ENCODE assay signal across 7 mouse cellular contexts in genomic region chr1:183345817-183346195, GRCm38 (mm10). TPM values are rescaled to one million over a fixed set of nuclear protein-coding genes. Genes with fewer than 3 reads are reported as not detected.
DNase-seq lines count a peak whose midpoint lies in the region; ATAC-seq and TF ChIP-seq lines count a peak whose summit lies in the region.

No protein-coding gene starts in this region.

- no peaks in the 10 kb centered on the region for H3K9me3 ChIP-seq in neural tube, embryonic 11.5 days (ENCODE audit: control insufficient read depth, low read length)
- H3K9me3 ChIP-seq in forebrain, embryonic 10.5 days, result no peaks in the 10 kb centered on the region
- no peaks in the 10 kb centered on the region for H3K9me3 ChIP-seq in limb, embryonic 14.5 days (ENCODE audit: control insufficient read depth, low read length)
- H3K9me3 ChIP-seq in stomach, embryonic 14.5 days (ENCODE audit: control insufficient read depth, low read depth, low read length), result no peaks in the 10 kb centered on the region

- H3K27me3 ChIP-seq in neural tube, embryonic 11.5 days (ENCODE audit: control insufficient read depth, insufficient read depth, low read length), result no peaks in the 10 kb centered on the region
- no peaks in the 10 kb centered on the region for H3K27me3 ChIP-seq in forebrain, embryonic 10.5 days (ENCODE audit: poor library complexity, severe bottlenecking)
- no peaks in the 10 kb centered on the region for H3K27me3 ChIP-seq in limb, embryonic 14.5 days (ENCODE audit: control insufficient read depth, insufficient read depth, low read length)
- no peaks in the 10 kb centered on the region for H3K27me3 ChIP-seq in stomach, embryonic 14.5 days (ENCODE audit: control insufficient read depth, insufficient read depth, low read length)

- peak; percentile 46; the same call in 1 of the 2 replicates for ATAC-seq in neural tube, embryonic 11.5 days (ENCODE audit: insufficient read depth, low FRiP score, low TSS enrichment)
- ATAC-seq in limb, embryonic 14.5 days (ENCODE audit: low FRiP score, low read depth), result no peak
- ATAC-seq in stomach, embryonic 14.5 days (ENCODE audit: insufficient number of reproducible peaks, insufficient read depth, low FRiP score, low read depth), result no peak; the same call in none of the 2 replicates

- H3K4me3 ChIP-seq in neural tube, embryonic 11.5 days (ENCODE audit: low read depth, low read length), result peak overlapping the region; percentile 72
- peak overlapping the region; percentile 96 for H3K4me3 ChIP-seq in forebrain, embryonic 10.5 days
- H3K4me3 ChIP-seq in limb, embryonic 14.5 days (replicated peaks; ENCODE audit: low read length), result peak overlapping the region; percentile 81
- H3K4me3 ChIP-seq in stomach, embryonic 14.5 days (ENCODE audit: low read depth, low read length), result peak overlapping the region; percentile 63

- no peak for DNase-seq in neural tube, embryonic 11.5 days (ENCODE audit: low spot score)
- no peak for DNase-seq in neural tube, embryonic 10.5 days (ENCODE audit: extremely low spot score, low spot score)
- DNase-seq in forebrain, embryonic 10.5 days (ENCODE audit: extremely low spot score, low spot score), result no peak
- no peak for DNase-seq in limb, embryonic 14.5 days (ENCODE audit: low spot score)
- DNase-seq in spleen, adult 12 weeks (ENCODE audit: low spot score), result no peak
- DNase-seq in testis, postnatal 14 days (ENCODE audit: low spot score), result no peak

- H3K4me1 ChIP-seq in neural tube, embryonic 11.5 days (ENCODE audit: control insufficient read depth, insufficient read depth, low read length), result 0 out of 2 replicates have a peak, but pooled peaks cover 3% of the 10 kb centered on the region
- H3K4me1 ChIP-seq in forebrain, embryonic 10.5 days, result peaks cover 16% of the 10 kb centered on the region
- peaks cover 6% of the 10 kb centered on the region for H3K4me1 ChIP-seq in limb, embryonic 14.5 days (ENCODE audit: control insufficient read depth, insufficient read depth, low read length)
- peaks cover 10% of the 10 kb centered on the region; the same call in 1 of the 2 replicates for H3K4me1 ChIP-seq in stomach, embryonic 14.5 days (ENCODE audit: control insufficient read depth, insufficient read depth, low read length)

- WGBS in neural tube, embryonic 11.5 days, result 9% methylated on average over 10 of the region's 10 CpGs
- WGBS in forebrain, embryonic 10.5 days, result 10% methylated on average over 10 of the region's 10 CpGs
- WGBS in limb, embryonic 14.5 days, result 7% methylated on average over 10 of the region's 10 CpGs
- 4% methylated on average over 10 of the region's 10 CpGs for WGBS in stomach, embryonic 14.5 days

- H3K4me2 ChIP-seq in neural tube, embryonic 11.5 days (ENCODE audit: low read depth), result peak overlapping the region; percentile 59
- peak overlapping the region; percentile 85 for H3K4me2 ChIP-seq in limb, embryonic 14.5 days (replicated peaks; ENCODE audit: low read depth, low read length, severe bottlenecking)
- H3K4me2 ChIP-seq in stomach, embryonic 14.5 days (replicated peaks; ENCODE audit: low read depth, low read length), result peak overlapping the region; percentile 91

- peak overlapping the region; percentile 62; the same call in 1 of the 2 replicates for H3K27ac ChIP-seq in neural tube, embryonic 11.5 days (ENCODE audit: low read depth, low read length)
- H3K27ac ChIP-seq in forebrain, embryonic 10.5 days, result peak overlapping the region; percentile 87
- H3K27ac ChIP-seq in limb, embryonic 14.5 days (replicated peaks; ENCODE audit: low read depth, low read length), result peak overlapping the region; percentile 59; the same call in 1 of the 2 replicates
- H3K27ac ChIP-seq in stomach, embryonic 14.5 days (ENCODE audit: low read length), result peak overlapping the region; percentile 17; the same call in 1 of the 2 replicates

- no peak for TF ChIP-seq POLR2A in limb, embryonic 14.5 days (IDR thresholded peaks at IDR 0.05; ENCODE audit: borderline replicate concordance, extremely low read depth, insufficient read depth, insufficient read length)

- H3K9ac ChIP-seq in neural tube, embryonic 11.5 days (ENCODE audit: low read length), result peak overlapping the region; percentile 66
- H3K9ac ChIP-seq in limb, embryonic 14.5 days (ENCODE audit: low read depth, low read length, severe bottlenecking), result peak overlapping the region; percentile 81
- peak overlapping the region; percentile 67 for H3K9ac ChIP-seq in stomach, embryonic 14.5 days (replicated peaks; ENCODE audit: low read depth, low read length)

- H3K36me3 ChIP-seq in neural tube, embryonic 11.5 days (ENCODE audit: control insufficient read depth, insufficient read depth, low read length), result peaks cover 9% of the 10 kb centered on the region
- H3K36me3 ChIP-seq in forebrain, embryonic 10.5 days (replicated peaks), result peaks cover 58% of the 10 kb centered on the region
- peaks cover 47% of the 10 kb centered on the region for H3K36me3 ChIP-seq in limb, embryonic 14.5 days (ENCODE audit: control insufficient read depth, insufficient read depth, low read length)
- H3K36me3 ChIP-seq in stomach, embryonic 14.5 days (ENCODE audit: control insufficient read depth, insufficient read depth, low read length), result peaks cover 19% of the 10 kb centered on the region

RNA-seq across cellular contexts. Expression of gene Mia3, which starts 23.5 kb away (rescaled TPM):
- polyA plus RNA-seq in neural tube, embryonic 11.5 days (2014; fragmentation: Nextera tagmentation; extraction: Ambion mirVana), result 107 and 110 TPM in 2 replicates
- polyA plus RNA-seq in forebrain, embryonic 10.5 days (2016; fragmentation: Nextera tagmentation; extraction: Ambion mirVana), result 90.9 and 97.9 TPM in 2 replicates
- 117 and 139 TPM in 2 replicates for polyA plus RNA-seq in limb, embryonic 14.5 days (2012; rRNA removed)
- polyA plus RNA-seq in limb, embryonic 14.5 days (2014; fragmentation: Nextera tagmentation; extraction: Ambion mirVana), result 116 and 118 TPM in 2 replicates
- 106 and 120 TPM in 2 replicates for polyA plus RNA-seq in stomach, embryonic 14.5 days (2014; fragmentation: Nextera tagmentation; extraction: Ambion mirVana)

RNA-seq across cellular contexts. Expression of gene Taf1a, which starts 43.0 kb away (rescaled TPM):
- 17.9 and 18.3 TPM in 2 replicates for polyA plus RNA-seq in neural tube, embryonic 11.5 days (2014; fragmentation: Nextera tagmentation; extraction: Ambion mirVana)
- 22.1 and 24.5 TPM in 2 replicates for polyA plus RNA-seq in forebrain, embryonic 10.5 days (2016; fragmentation: Nextera tagmentation; extraction: Ambion mirVana)
- 32.5 and 41.3 TPM in 2 replicates for polyA plus RNA-seq in limb, embryonic 14.5 days (2012; rRNA removed)
- 19.1 and 21.1 TPM in 2 replicates for polyA plus RNA-seq in limb, embryonic 14.5 days (2014; fragmentation: Nextera tagmentation; extraction: Ambion mirVana)
- 23.2 and 24.7 TPM in 2 replicates for polyA plus RNA-seq in stomach, embryonic 14.5 days (2014; fragmentation: Nextera tagmentation; extraction: Ambion mirVana)

RNA-seq across cellular contexts. Expression of gene Brox, which starts 48.7 kb away (rescaled TPM):
- 74.2 and 78.1 TPM in 2 replicates for polyA plus RNA-seq in neural tube, embryonic 11.5 days (2014; fragmentation: Nextera tagmentation; extraction: Ambion mirVana)
- polyA plus RNA-seq in forebrain, embryonic 10.5 days (2016; fragmentation: Nextera tagmentation; extraction: Ambion mirVana), result 35.5 and 36.4 TPM in 2 replicates
- polyA plus RNA-seq in limb, embryonic 14.5 days (2012; rRNA removed), result 33.5 and 37.8 TPM in 2 replicates
- polyA plus RNA-seq in limb, embryonic 14.5 days (2014; fragmentation: Nextera tagmentation; extraction: Ambion mirVana), result 41.7 and 42.3 TPM in 2 replicates
- 47.0 and 48.1 TPM in 2 replicates for polyA plus RNA-seq in stomach, embryonic 14.5 days (2014; fragmentation: Nextera tagmentation; extraction: Ambion mirVana)

RNA-seq across cellular contexts. Expression of gene Aida, which starts 49.4 kb away (rescaled TPM):
- polyA plus RNA-seq in neural tube, embryonic 11.5 days (2014; fragmentation: Nextera tagmentation; extraction: Ambion mirVana), result 29.2 and 37.0 TPM in 2 replicates
- polyA plus RNA-seq in forebrain, embryonic 10.5 days (2016; fragmentation: Nextera tagmentation; extraction: Ambion mirVana), result 46.1 and 47.7 TPM in 2 replicates
- 87.3 and 93.3 TPM in 2 replicates for polyA plus RNA-seq in limb, embryonic 14.5 days (2012; rRNA removed)
- 31.9 and 34.9 TPM in 2 replicates for polyA plus RNA-seq in limb, embryonic 14.5 days (2014; fragmentation: Nextera tagmentation; extraction: Ambion mirVana)
- polyA plus RNA-seq in stomach, embryonic 14.5 days (2014; fragmentation: Nextera tagmentation; extraction: Ambion mirVana), result 28.3 and 30.0 TPM in 2 replicates

Comparison
In these comparisons a context has a peak if more than half of its experiments do, and no peak if none do; other contexts are left out.
1. H3K27ac ChIP-seq: peak in every context shown above with its lines; median percentile 87 in forebrain, embryonic 10.5 days; 62 in neural tube, embryonic 11.5 days; 59 in limb, embryonic 14.5 days; 17 in stomach, embryonic 14.5 days.